Mouse (Mus musculus) megakaryocyte progenitor cell, adult 5-6 weeks (primary cell): Measurements from ENCODE around the gene Ccdc141. TPM values are rescaled to one million over a fixed set of nuclear protein-coding genes. Genes with fewer than 3 reads are reported as not detected.

Experiments
- ATAC-seq: replicated peaks from 2 replicates; pipeline ENCODE4 v1.8.0; 2016; ENCODE audit warnings: mild to moderate bottlenecking, moderate TSS enrichment, inconsistent platforms; ENCODE audit not compliant: poor library complexity
- total RNA-seq, 2 experiments: library from RNA; stranded (forward) in 1 of 2; stranded (reverse) in 1 of 2; fragments of 157-497, 149-512 nt in 1 of 2; fragments of 200-1000 nt in 1 of 2; gene quantifications; 2 replicates each; pipeline versions ENCODE4 v1.2.3 to v1.2.4; 2015 to 2017

Gene Ccdc141
- total RNA-seq, 2 experiments from 2014 or later = 0.30 TPM; not detected in 1

DNA sequence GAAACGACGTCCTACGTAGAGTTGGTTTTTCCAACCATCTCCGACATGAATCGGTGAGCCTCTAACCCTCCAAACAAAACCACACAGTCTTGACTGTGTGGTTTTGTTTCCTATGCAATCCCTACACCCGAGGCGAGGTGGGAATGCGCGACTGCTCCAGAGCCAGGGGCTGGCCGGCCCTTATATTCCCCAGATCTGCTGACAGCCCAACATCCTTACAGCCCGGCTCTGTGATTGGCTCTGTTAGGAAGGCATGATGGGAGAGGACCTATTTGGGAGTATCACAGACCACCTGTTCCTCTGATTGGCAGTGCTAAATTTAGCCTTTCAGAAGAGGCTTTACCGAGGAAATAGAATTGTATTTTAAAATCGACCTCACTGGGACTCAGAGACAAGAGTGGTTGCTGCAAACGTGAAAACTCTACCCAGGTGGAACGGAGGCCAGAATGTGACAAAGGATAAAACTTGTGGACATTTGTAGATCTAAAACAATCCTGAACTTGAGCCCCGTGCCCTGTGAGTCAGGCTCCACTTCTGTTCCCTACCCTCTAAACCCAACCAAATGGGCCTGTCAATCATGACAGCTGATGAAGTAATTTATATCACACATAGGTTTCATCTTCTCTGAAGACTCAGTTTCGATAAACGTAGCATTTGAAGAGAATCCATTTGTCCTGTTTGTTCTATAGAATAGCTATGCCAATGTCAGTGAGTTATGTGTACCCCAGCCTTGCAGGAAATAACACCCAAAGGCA lies 187.9 kb downstream of the Ccdc141 start, which contains the start of gene Ttn:
TSS of gene Ttn (minus strand) at position 157 of the 755 bp plus-strand sequence.
- no peak for ATAC-seq

DNA sequence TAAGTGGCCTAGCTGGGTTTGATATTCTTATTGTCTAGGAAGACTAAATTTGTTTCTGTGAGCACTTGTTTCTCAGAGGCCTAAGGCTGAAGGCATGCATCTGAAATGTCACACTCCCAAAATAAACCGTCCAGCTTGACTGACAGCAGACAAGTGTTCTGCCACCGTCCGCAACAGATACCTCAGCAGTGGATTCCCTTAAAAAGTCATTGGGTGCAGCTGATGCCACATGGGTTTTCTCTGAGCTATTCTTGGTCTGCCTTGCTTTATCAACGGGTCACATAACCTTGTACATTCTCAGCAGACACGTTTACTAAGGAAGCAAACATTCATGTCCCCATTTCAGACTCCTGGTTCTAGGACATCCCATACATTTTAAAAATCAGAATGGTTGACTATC lies 188.7 kb downstream of the Ccdc141 start:
- ATAC-seq = no peak

DNA sequence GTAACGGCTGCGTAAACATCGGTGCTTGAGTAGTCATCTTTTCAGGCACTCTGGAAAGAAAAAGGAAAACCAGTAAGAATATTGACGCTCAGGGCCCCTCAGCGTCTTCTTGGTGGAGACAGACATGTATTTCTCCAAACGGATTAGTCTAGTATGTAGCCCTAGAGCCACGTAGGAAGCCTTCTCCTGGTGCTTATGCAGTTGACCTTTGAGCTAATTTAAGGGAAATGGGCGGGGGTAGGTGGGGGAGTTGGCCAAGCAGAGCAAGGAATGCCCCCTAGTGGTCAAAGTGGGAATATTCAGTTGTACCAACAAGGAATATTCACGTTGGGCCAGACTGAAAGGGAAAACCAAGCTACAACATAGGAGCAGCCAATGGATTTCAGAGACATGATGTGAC lies 190.3 kb downstream of the Ccdc141 start:
- ATAC-seq = peak; percentile 98

DNA sequence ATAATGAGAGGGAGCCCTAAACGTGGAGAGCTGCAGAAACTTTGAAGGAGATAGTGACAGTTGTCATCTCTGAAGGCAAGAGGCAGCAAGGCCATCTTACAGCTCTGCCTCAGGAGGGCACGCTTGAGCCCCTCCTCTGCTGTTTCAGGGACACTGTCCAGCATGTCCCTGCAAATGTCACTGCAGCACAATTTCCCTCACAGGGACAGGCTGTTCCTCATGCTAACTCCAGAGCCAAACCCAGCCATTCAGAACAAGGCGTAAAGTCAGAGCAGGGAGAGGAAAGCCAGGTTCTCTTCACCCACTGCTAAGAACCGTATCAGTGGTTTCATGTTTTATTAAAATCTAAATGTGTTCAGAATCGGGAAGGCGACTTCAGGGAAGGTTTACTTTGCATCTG lies 192.8 kb downstream of the Ccdc141 start:
- no peak for ATAC-seq

DNA sequence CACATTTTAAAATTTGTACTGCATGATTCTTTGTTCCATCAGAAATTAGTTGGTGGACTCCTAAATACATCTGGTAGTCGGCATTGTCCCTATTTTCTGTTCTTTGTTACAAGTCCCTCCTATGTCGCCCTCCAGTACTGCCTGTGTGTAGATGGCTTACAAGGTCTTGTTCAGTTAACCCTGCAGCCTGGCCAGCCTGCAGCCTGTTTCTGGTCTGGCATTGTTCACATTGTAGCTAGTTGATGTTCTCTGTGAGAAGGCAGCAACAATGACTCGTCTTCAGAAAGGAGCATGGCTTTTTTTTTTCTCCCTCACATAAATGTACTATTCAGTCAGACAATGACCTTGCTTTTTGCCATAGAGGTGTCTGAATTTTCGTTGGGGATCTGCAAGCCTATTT lies 198.4 kb downstream of the Ccdc141 start:
- no peak for ATAC-seq

DNA sequence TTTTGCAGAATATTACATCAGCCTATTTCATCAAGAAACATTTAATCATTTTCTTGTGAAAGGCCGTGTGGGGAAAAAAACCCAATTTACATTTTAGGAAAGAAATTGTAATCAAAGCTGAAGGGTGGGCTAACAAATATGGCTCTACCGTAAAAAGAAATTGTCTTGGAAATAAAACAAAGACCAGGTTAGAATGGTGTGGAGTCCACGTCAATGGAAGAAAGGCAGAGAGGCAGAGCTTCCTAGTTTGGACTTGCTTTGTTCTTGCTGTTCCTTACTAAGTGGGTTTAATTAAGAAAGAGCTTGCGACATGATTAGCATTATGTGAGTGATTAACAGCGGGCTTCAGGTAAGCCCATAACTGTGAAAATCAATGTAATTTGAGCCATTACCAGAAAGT lies 199.4 kb downstream of the Ccdc141 start:
- no peak for ATAC-seq

DNA sequence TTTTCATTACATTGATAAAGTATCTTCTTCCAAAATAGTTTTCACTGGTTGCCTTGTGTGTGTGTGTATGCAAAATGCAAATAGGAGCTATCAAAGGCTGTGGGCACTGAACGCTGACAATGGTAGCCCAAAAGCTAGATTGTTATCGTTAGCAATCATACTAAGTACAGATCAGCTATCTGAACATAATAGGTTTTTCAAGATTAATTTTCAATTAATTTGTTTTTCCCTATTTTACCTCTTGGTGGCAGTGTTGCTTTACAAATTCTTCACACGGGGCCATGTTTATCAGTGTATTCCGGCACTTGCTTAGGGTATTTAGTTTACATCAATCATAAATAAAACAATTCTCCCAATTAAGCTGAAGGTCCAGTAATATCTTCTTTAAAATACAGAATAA lies 199.8 kb downstream of the Ccdc141 start:
- peak; percentile 59 for ATAC-seq

DNA sequence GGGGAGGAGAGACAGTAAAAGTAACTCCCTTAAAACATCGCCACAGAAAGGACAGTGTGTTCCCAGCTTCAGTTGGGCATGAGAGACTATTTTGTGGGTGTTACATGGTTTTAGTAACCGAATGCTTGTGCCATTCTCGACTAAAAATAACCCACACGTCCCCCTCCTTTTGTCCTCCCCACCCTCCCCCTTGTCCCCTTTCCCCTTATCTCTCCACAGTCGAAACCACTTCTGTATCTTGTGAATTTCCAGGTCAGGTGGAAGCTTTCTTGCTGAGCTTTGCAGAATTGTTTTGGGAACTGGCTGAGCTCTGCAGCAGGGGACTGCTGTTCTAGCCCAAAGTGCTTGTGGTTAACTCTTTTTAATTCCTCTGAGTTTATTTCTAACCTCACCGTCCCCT lies 200.2 kb downstream of the Ccdc141 start:
- peak; percentile 12; the same call in 1 of the 2 replicates for ATAC-seq

DNA sequence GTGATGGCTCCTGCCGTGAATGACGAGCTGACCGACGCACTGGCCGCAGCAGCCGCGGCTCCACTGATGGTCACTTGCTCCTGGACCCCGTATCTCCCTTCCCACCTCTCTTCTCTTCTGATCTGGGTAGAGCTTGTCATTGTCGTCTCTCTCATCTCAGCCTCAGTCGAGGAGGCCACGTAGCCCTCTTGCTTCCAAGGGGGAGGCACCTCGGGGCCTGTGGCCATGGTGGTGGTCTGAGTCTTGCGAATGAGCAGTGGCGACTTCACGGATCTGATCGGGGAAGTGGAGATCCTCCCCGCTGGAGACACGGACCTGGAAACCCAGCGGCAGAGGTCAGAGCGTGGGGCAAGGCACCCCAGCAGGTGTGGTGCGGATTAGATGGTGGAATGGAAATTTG lies 200.8 kb downstream of the Ccdc141 start:
- ATAC-seq = no peak

DNA sequence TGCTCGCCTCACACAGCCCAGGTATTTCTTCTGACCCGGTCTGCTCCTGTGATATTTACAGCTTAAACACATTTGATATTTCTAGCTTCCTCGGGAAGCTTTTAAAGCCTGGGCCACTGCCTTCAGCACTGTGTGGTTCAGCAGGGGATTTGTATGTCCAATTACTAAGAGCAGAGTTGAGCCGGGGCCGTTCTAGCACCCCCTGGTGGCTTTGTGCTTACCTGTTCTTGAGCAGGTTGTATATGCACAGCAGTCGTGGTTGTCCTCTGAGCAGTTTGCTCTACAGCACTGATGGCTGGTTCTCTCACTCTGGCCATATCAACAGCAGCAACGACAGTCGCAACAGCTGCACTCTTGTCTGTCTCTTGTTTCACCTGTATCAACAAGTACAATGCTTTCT lies 201.5 kb downstream of the Ccdc141 start:
- ATAC-seq = peak; percentile 92

DNA sequence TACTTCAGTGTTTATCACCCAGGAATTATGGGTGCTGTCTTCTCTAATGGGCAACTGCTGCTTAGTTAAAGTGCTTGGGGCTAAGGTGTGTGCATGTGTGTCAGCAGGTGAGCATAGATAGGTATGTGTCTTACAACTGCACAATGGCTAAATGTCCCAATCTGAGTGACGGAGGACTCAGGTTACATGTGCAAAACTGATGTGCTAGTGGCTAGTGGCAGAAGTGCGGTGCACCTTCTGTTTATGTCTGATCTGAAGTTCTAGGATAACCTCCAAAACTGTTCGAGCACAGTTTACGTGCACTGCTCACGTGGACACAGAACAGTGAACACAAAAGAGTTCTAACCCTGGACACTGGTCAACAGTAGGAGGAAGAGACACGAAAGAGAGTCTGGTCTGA lies 203.9 kb downstream of the Ccdc141 start:
- ATAC-seq = no peak

DNA sequence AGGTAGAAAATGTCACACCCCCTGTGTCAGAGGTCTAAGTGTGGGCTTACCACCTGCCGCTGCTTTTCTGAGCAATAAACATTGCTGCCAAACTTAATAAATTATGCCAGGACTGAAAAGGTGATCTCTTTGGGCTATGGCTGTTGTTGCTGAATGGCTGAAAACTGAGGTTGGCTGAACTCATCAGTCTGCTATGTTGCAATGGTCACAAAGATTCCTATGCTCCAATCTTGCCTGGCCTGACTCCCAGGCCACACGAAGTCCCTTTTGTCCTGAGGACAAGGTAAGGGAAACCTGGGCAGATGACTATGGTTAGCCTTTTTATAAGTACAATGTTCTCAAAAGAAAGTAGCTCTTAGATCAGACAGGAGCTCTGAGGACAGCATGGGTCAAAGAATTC lies 204.4 kb downstream of the Ccdc141 start:
- ATAC-seq = no peak

DNA sequence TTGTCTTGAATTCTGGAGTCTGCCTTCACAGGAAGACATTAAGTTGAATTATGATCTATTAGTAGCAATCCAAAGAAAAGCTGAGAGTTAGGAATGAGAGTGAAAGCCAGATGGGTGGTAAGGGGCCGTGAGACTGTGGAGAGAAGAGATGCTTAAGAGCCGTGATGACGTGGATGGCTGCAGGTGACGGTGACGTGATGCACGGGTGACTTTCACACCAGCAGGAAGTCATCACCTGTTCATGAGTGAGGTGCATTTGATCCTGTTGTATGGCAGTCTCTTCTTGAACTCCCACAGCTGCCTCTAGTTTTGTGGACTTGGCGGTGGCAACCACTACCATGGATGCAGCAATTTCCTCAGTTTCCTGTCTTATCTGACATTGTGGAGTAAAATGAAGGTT lies 204.9 kb downstream of the Ccdc141 start:
- ATAC-seq = no peak

DNA sequence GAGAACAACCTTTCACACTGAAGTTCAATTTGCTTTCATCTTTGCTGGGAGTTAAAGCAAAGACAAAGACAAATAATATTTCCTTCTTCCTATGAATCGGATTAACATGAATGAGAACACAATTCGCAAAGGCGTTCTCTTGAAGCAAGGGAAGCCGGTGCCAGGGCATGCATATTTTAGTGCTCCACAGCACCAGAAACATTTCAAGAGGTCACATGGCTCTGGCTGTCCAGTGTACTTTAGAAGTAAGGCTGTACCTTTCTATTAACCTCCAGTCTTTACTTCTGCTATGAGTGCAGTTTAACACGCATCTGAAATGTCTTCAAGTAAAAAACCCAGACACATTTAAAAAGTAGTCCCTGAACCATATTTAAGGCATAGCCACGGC lies 208.4 kb downstream of the Ccdc141 start:
- ATAC-seq = no peak

DNA sequence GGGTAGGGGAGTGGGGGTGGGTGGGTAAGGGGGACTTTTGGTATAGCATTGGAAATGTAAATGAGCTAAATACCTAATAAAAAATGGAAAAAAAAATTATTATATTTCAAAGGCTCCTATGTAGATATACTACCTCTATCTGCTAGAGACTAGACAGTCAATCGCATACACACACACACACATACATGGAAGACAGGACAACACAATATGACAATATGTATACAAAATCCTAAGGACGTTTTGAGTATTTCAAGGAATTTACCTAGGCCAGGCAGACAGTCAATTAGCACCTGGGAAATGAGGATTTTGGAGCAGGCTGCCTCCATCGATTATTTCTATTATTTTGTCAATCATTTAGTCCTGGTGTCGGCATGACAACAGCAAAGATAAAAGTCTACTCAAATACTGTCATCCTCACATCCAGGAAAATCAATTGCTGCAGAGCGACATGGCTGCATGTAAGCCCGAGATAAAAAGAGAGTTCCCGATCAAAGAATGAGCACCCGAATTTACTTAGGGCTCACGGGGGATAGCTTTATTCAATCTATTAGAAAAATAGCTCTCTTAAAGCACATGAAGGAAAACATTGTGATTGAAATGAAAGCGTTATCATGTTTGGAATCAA lies 208.9 kb downstream of the Ccdc141 start:
- no peak for ATAC-seq

Other genes with a start within 250 kb of the Ccdc141 start
- gene Ttn, start 188.1 kb downstream of the Ccdc141 start, total RNA-seq (2015) = 0.02 and 0.10 TPM in 2 replicates
- gene Ttn, start 188.1 kb downstream of the Ccdc141 start, total RNA-seq (2017) = 0.03 TPM in 1 of 2 replicates, not detected in the other
- 6.3 and 7.3 TPM in 2 replicates for gene Sestd1, start 110.0 kb upstream of the Ccdc141 start, total RNA-seq (2015)
- gene Sestd1, start 110.0 kb upstream of the Ccdc141 start, total RNA-seq (2017) = 8.4 and 14.8 TPM in 2 replicates